Mouse (Mus musculus): ENCODE measurements around the gene Cebpz.

DNA sequence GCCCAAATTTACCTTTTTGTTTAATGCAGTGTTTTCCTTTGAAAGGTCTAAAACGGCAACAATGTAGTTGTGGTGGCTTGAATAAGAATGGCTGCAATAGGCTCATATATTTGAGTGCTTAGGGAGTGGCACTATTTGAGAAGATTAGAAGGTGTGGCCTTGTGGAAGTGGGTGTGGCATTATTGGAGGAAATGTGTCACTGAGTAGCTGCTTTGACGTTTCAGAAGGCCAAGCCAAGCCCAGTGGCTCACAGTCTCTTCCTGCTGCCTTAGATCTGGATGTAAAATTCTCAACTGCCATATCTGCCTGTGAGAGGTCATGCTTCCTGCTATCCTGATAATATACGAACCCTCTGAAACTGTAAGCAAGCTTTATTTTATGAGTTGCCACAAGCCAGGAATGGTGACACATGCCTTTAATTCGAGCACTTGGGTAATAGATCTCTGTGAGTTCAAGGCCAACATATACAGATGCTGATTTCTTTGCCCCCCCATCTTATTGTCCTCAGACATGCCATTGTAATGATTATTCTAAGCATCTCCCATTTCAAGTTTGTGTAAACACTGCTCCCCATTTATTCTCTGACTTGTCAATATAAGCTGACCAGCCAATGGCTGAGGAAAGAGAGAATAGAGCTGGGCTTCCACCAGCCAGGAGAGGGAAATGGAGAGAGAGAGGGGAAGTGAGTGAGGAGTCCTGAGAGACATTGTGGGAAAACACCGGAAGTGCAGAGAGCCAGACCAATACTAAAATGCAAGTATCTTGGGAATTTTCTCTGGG, 51.4 kb downstream of the Cebpz start:
- TF ChIP-seq CTCF (IDR thresholded peaks at IDR 0.05; ENCODE audit: control insufficient read depth, insufficient read depth, insufficient replicate concordance, low read depth, low read length) = no peak
- no peak for TF ChIP-seq POLR2A (IDR thresholded peaks at IDR 0.05; ENCODE audit: control insufficient read depth, low read depth, low read length)
